In the genomic region with DNA sequence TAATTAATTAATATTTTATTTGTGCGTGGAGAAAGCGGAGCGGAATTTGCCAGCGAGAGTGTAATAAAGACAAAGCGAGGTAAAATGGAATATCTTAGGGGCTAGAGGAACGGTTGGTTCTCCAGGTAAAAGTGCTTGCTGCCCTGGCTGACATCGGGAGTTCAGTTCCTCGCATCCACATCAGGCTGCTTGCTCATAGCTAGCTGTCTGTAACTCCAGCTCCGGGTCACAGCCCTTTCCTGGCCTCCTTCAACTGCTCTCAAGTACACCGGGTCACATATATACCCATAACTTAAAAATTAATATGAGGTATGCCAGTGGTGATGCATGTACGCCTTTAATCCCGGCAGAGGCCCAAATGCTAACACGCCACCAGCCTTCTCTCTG, we compare ENCODE assay signal across 8 mouse cellular contexts. TPM values are rescaled to one million over a fixed set of nuclear protein-coding genes. Genes with fewer than 3 reads are reported as not detected.
DNase-seq lines count a peak whose midpoint lies in the region; ATAC-seq and TF ChIP-seq lines count a peak whose summit lies in the region.

No protein-coding gene starts in this region.

- no peak for DNase-seq in left cerebral cortex, adult 2 months (ENCODE audit: extremely low spot score in 1 of 2, low spot score in 2 of 2)
- no peak for DNase-seq in left cerebral cortex, adult 18-20 months (ENCODE audit: low spot score in 2 of 2)
- DNase-seq in hindbrain, postnatal 0 days (ENCODE audit: low spot score) = no peak
- DNase-seq in midbrain, postnatal 0 days (ENCODE audit: low spot score) = no peak
- DNase-seq in thymus, postnatal 10 days (ENCODE audit: low spot score in 2 of 2) = no peak
- no peak for DNase-seq in thymus, adult 2 months
- no peak for DNase-seq in layer of hippocampus, postnatal 14 days (ENCODE audit: low spot score in 2 of 2)

- peak overlapping the region; percentile 64 for H3K9ac ChIP-seq in embryonic facial prominence, embryonic 13.5 days
- H3K9ac ChIP-seq in hindbrain, postnatal 0 days (replicated peaks; ENCODE audit: low read length) = peak overlapping the region; percentile 28
- no peak overlapping the region; the same call in 1 of the 2 replicates for H3K9ac ChIP-seq in midbrain, postnatal 0 days (replicated peaks; ENCODE audit: low read length, poor library complexity, severe bottlenecking)

- no peak for TF ChIP-seq POLR2A in thymus, adult 2 months (IDR thresholded peaks at IDR 0.05; ENCODE audit: control insufficient read depth, extremely low read depth, insufficient read depth, low read length, poor library complexity)

- H3K27me3 ChIP-seq in embryonic facial prominence, embryonic 13.5 days = no peaks in the 10 kb centered on the region
- H3K27me3 ChIP-seq in hindbrain, postnatal 0 days (ENCODE audit: insufficient read depth, low read length) = no peaks in the 10 kb centered on the region
- no peaks in the 10 kb centered on the region for H3K27me3 ChIP-seq in midbrain, postnatal 0 days (ENCODE audit: insufficient read depth, low read length)
- no peaks in the 10 kb centered on the region for H3K27me3 ChIP-seq in thymus, adult 2 months (ENCODE audit: control insufficient read depth, insufficient read depth, low read length)

- H3K27ac ChIP-seq in left cerebral cortex, adult 2 months = peak overlapping the region; percentile 60
- H3K27ac ChIP-seq in embryonic facial prominence, embryonic 13.5 days = peak overlapping the region; percentile 60
- no peak overlapping the region for H3K27ac ChIP-seq in hindbrain, postnatal 0 days
- no peak overlapping the region for H3K27ac ChIP-seq in midbrain, postnatal 0 days (ENCODE audit: low read depth, low read length)
- no peak overlapping the region for H3K27ac ChIP-seq in thymus, adult 2 months (ENCODE audit: control insufficient read depth, insufficient read depth, low read length)

- ATAC-seq in embryonic facial prominence, embryonic 13.5 days (ENCODE audit: insufficient number of reproducible peaks, insufficient read depth, low FRiP score, low TSS enrichment, low read depth) = no peak
- ATAC-seq in hindbrain, postnatal 0 days = peak; percentile 15; the same call in 1 of the 2 replicates
- peak; percentile 2; the same call in 1 of the 2 replicates for ATAC-seq in midbrain, postnatal 0 days (ENCODE audit: low FRiP score)

- WGBS in embryonic facial prominence, embryonic 13.5 days = 39% methylated on average over 13 of the region's 13 CpGs
- 37% methylated on average over 13 of the region's 13 CpGs for WGBS in hindbrain, postnatal 0 days
- 35% methylated on average over 13 of the region's 13 CpGs for WGBS in midbrain, postnatal 0 days
- WGBS in thymus, adult 2 months = 35% methylated on average over 13 of the region's 13 CpGs

- peak overlapping the region; percentile 63 for H3K4me2 ChIP-seq in embryonic facial prominence, embryonic 13.5 days
- peak overlapping the region; percentile 49 for H3K4me2 ChIP-seq in hindbrain, postnatal 0 days (ENCODE audit: low read depth, low read length)
- peak overlapping the region; percentile 42 for H3K4me2 ChIP-seq in midbrain, postnatal 0 days (ENCODE audit: low read depth, low read length, poor library complexity, severe bottlenecking)

- H3K36me3 ChIP-seq in embryonic facial prominence, embryonic 13.5 days = peaks cover 22% of the 10 kb centered on the region
- H3K36me3 ChIP-seq in hindbrain, postnatal 0 days (ENCODE audit: insufficient read depth, low read length) = 0 out of 2 replicates have a peak, but pooled peaks cover 6% of the 10 kb centered on the region
- peaks cover 13% of the 10 kb centered on the region; the same call in 1 of the 2 replicates for H3K36me3 ChIP-seq in midbrain, postnatal 0 days (ENCODE audit: insufficient read depth, low read length)
- H3K36me3 ChIP-seq in thymus, adult 2 months (ENCODE audit: control insufficient read depth, insufficient read depth, low read length) = no peaks in the 10 kb centered on the region

- no peaks in the 10 kb centered on the region for H3K9me3 ChIP-seq in embryonic facial prominence, embryonic 13.5 days
- H3K9me3 ChIP-seq in hindbrain, postnatal 0 days (ENCODE audit: low read length) = no peaks in the 10 kb centered on the region
- no peaks in the 10 kb centered on the region for H3K9me3 ChIP-seq in midbrain, postnatal 0 days (ENCODE audit: low read length)

- H3K4me1 ChIP-seq in embryonic facial prominence, embryonic 13.5 days = peaks cover 49% of the 10 kb centered on the region
- peaks cover 16% of the 10 kb centered on the region for H3K4me1 ChIP-seq in hindbrain, postnatal 0 days (ENCODE audit: insufficient read depth, low read length)
- peaks cover 4% of the 10 kb centered on the region for H3K4me1 ChIP-seq in midbrain, postnatal 0 days (ENCODE audit: insufficient read depth, low read length)
- H3K4me1 ChIP-seq in thymus, adult 2 months (replicated peaks; ENCODE audit: control insufficient read depth, insufficient read depth, low read length) = peaks cover 38% of the 10 kb centered on the region

- TF ChIP-seq CTCF in left cerebral cortex, adult 2 months (IDR thresholded peaks at IDR 0.05) = no peak
- no peak for TF ChIP-seq CTCF in hindbrain, postnatal 0 days (IDR thresholded peaks at IDR 0.05; ENCODE audit: low read depth)
- no peak for TF ChIP-seq CTCF in midbrain, postnatal 0 days (IDR thresholded peaks at IDR 0.05)
- TF ChIP-seq CTCF in thymus, adult 2 months (IDR thresholded peaks at IDR 0.05; ENCODE audit: borderline replicate concordance, control insufficient read depth, extremely low read depth, insufficient read depth, low read length, poor library complexity) = no peak

- peak overlapping the region; percentile 35 for H3K4me3 ChIP-seq in left cerebral cortex, adult 2 months
- H3K4me3 ChIP-seq in embryonic facial prominence, embryonic 13.5 days = peak overlapping the region; percentile 89
- peak overlapping the region; percentile 91 for H3K4me3 ChIP-seq in hindbrain, postnatal 0 days (ENCODE audit: low read length)
- H3K4me3 ChIP-seq in midbrain, postnatal 0 days (ENCODE audit: low read depth, low read length) = peak overlapping the region; percentile 89; the same call in 1 of the 2 replicates
- no peak overlapping the region for H3K4me3 ChIP-seq in thymus, adult 2 months (ENCODE audit: control insufficient read depth, insufficient read depth, low read length)

- intact Hi-C loops in left cerebral cortex, adult 2 months (cut with DNase I) = loop anchor here (2.0 kb wide), 1 partner anchor 38 kb away; a partner anchor contains a TSS

RNA-seq across cellular contexts. Expression of a gene that starts 0.5 kb away (rescaled TPM):
- total RNA-seq in left cerebral cortex, adult 2 months (2021) = 10 to 100 TPM; 38.9 to 43.2 TPM
- total RNA-seq in left cerebral cortex, adult 18-20 months (2021) = 10 to 100 TPM; 36.4 to 39.3 TPM
- polyA plus RNA-seq in embryonic facial prominence, embryonic 13.5 days (2015; fragmentation: Nextera tagmentation; extraction: Ambion mirVana) = 175 and 185 TPM in 2 replicates
- total RNA-seq in hindbrain, postnatal 0 days (2014; rRNA removed) = 76.0 and 79.5 TPM in 2 replicates
- polyA plus RNA-seq in hindbrain, postnatal 0 days (2015; fragmentation: Nextera tagmentation; extraction: Ambion mirVana) = 84.5 and 87.6 TPM in 2 replicates
- 64.1 and 71.4 TPM in 2 replicates for total RNA-seq in midbrain, postnatal 0 days (2014; rRNA removed)
- 83.2 and 84.8 TPM in 2 replicates for polyA plus RNA-seq in midbrain, postnatal 0 days (2015; fragmentation: Nextera tagmentation; extraction: Ambion mirVana)
- polyA plus RNA-seq in thymus, adult 2 months (2012; rRNA removed) = 216 and 248 TPM in 2 replicates
- total RNA-seq in layer of hippocampus, postnatal 14 days (2021) = 10 to 100 TPM; 64.9 to 67.5 TPM

RNA-seq across cellular contexts. Expression of a gene that starts 3.3 kb away (rescaled TPM):
- 1 to 10 TPM; 1.6 to 2.0 TPM for total RNA-seq in left cerebral cortex, adult 2 months (2021)
- total RNA-seq in left cerebral cortex, adult 18-20 months (2021) = 1 to 10 TPM; 1.9 to 2.7 TPM
- polyA plus RNA-seq in embryonic facial prominence, embryonic 13.5 days (2015; fragmentation: Nextera tagmentation; extraction: Ambion mirVana) = 25.8 and 34.8 TPM in 2 replicates
- total RNA-seq in hindbrain, postnatal 0 days (2014; rRNA removed) = 5.8 and 6.1 TPM in 2 replicates
- 4.5 and 5.3 TPM in 2 replicates for polyA plus RNA-seq in hindbrain, postnatal 0 days (2015; fragmentation: Nextera tagmentation; extraction: Ambion mirVana)
- total RNA-seq in midbrain, postnatal 0 days (2014; rRNA removed) = 2.7 and 3.1 TPM in 2 replicates
- 2.4 and 2.8 TPM in 2 replicates for polyA plus RNA-seq in midbrain, postnatal 0 days (2015; fragmentation: Nextera tagmentation; extraction: Ambion mirVana)
- 16.9 and 21.4 TPM in 2 replicates for polyA plus RNA-seq in thymus, adult 2 months (2012; rRNA removed)
- 1 to 10 TPM; 3.5 to 5.0 TPM for total RNA-seq in layer of hippocampus, postnatal 14 days (2021)

RNA-seq across cellular contexts. Expression of a gene that starts 31.4 kb away (rescaled TPM):
- total RNA-seq in left cerebral cortex, adult 2 months (2021) = 10 to 100 TPM; 90.8 to 91.2 TPM
- total RNA-seq in left cerebral cortex, adult 18-20 months (2021) = 10 to 100 TPM; 85.0 to 94.3 TPM
- polyA plus RNA-seq in embryonic facial prominence, embryonic 13.5 days (2015; fragmentation: Nextera tagmentation; extraction: Ambion mirVana) = 132 and 134 TPM in 2 replicates
- 185 and 186 TPM in 2 replicates for total RNA-seq in hindbrain, postnatal 0 days (2014; rRNA removed)
- 106 and 107 TPM in 2 replicates for polyA plus RNA-seq in hindbrain, postnatal 0 days (2015; fragmentation: Nextera tagmentation; extraction: Ambion mirVana)
- 145 and 293 TPM in 2 replicates for total RNA-seq in midbrain, postnatal 0 days (2014; rRNA removed)
- 91.6 and 99.2 TPM in 2 replicates for polyA plus RNA-seq in midbrain, postnatal 0 days (2015; fragmentation: Nextera tagmentation; extraction: Ambion mirVana)
- 180 and 188 TPM in 2 replicates for polyA plus RNA-seq in thymus, adult 2 months (2012; rRNA removed)
- 100 to 1,000 TPM; 112 to 119 TPM for total RNA-seq in layer of hippocampus, postnatal 14 days (2021)

RNA-seq across cellular contexts. Expression of a gene that starts 31.5 kb away (rescaled TPM):
- total RNA-seq in left cerebral cortex, adult 2 months (2021) = 1 to 10 TPM; 2.5 to 3.1 TPM
- total RNA-seq in left cerebral cortex, adult 18-20 months (2021) = 1 to 10 TPM; 1.9 to 2.8 TPM
- polyA plus RNA-seq in embryonic facial prominence, embryonic 13.5 days (2015; fragmentation: Nextera tagmentation; extraction: Ambion mirVana) = 10.2 TPM in 2 replicates
- 5.4 and 5.9 TPM in 2 replicates for total RNA-seq in hindbrain, postnatal 0 days (2014; rRNA removed)
- 4.3 and 4.6 TPM in 2 replicates for polyA plus RNA-seq in hindbrain, postnatal 0 days (2015; fragmentation: Nextera tagmentation; extraction: Ambion mirVana)
- 1.8 and 2.4 TPM in 2 replicates for total RNA-seq in midbrain, postnatal 0 days (2014; rRNA removed)
- polyA plus RNA-seq in midbrain, postnatal 0 days (2015; fragmentation: Nextera tagmentation; extraction: Ambion mirVana) = 4.3 TPM in 2 replicates
- polyA plus RNA-seq in thymus, adult 2 months (2012; rRNA removed) = 16.4 and 22.2 TPM in 2 replicates
- 1 to 10 TPM; 4.0 to 4.3 TPM for total RNA-seq in layer of hippocampus, postnatal 14 days (2021)

RNA-seq across cellular contexts. Expression of a gene that starts 37.9 kb away (rescaled TPM):
- total RNA-seq in left cerebral cortex, adult 2 months (2021) = 10 to 100 TPM; 91.2 to 98.3 TPM
- total RNA-seq in left cerebral cortex, adult 18-20 months (2021) = 10 to 100 TPM; 84.1 to 97.8 TPM
- polyA plus RNA-seq in embryonic facial prominence, embryonic 13.5 days (2015; fragmentation: Nextera tagmentation; extraction: Ambion mirVana) = 47.6 and 51.2 TPM in 2 replicates
- 92.0 and 111 TPM in 2 replicates for total RNA-seq in hindbrain, postnatal 0 days (2014; rRNA removed)
- polyA plus RNA-seq in hindbrain, postnatal 0 days (2015; fragmentation: Nextera tagmentation; extraction: Ambion mirVana) = 75.2 and 77.7 TPM in 2 replicates
- total RNA-seq in midbrain, postnatal 0 days (2014; rRNA removed) = 76.9 and 123 TPM in 2 replicates
- polyA plus RNA-seq in midbrain, postnatal 0 days (2015; fragmentation: Nextera tagmentation; extraction: Ambion mirVana) = 84.8 and 89.9 TPM in 2 replicates
- polyA plus RNA-seq in thymus, adult 2 months (2012; rRNA removed) = 76.7 and 93.1 TPM in 2 replicates
- 10 to 100 TPM; 64.4 to 72.8 TPM for total RNA-seq in layer of hippocampus, postnatal 14 days (2021)

Comparison
In these comparisons a context has a peak if more than half of its experiments do, and no peak if none do; other contexts are left out.
1. H3K27ac ChIP-seq: peak in left cerebral cortex, adult 2 months (single experiment) and embryonic facial prominence, embryonic 13.5 days (single experiment); none in hindbrain, postnatal 0 days (single experiment), midbrain, postnatal 0 days (single experiment) and thymus, adult 2 months (single experiment).
2. Peak in every context shown above with its lines, with median percentiles within 50 percentile points of each other: H3K4me2 ChIP-seq.